Mouse (Mus musculus) CD4-positive, CD25-positive, alpha-beta regulatory T cell, adult 4 months (primary cell): ENCODE data around the gene Sc5d. TPM values are rescaled to one million over a fixed set of nuclear protein-coding genes. Genes with fewer than 3 reads are reported as not detected.

Source experiments
- ATAC-seq: one replicate; pipeline ENCODE4 v1.8.0; 2017
- polyA plus RNA-seq, 2 experiments: library from polyadenylated mRNA; unstranded; fragments of 100-300 nt; shearing (Covaris generic); gene quantifications; one replicate each; pipeline ENCODE4 v1.2.1; 2017

Sc5d gene
- polyA plus RNA-seq, 2 experiments from 2014 or later, result 84.3 to 105 TPM

GRCm38 (mm10) chr9:42249112-42249511 is 14.9 kb downstream of the Sc5d start:
- ATAC-seq, result peak; percentile 76

- ATAC-seq, result no peak
Observed at GRCm38 (mm10) chr9:42246688-42247087, 17.4 kb downstream of the Sc5d start.

DNA sequence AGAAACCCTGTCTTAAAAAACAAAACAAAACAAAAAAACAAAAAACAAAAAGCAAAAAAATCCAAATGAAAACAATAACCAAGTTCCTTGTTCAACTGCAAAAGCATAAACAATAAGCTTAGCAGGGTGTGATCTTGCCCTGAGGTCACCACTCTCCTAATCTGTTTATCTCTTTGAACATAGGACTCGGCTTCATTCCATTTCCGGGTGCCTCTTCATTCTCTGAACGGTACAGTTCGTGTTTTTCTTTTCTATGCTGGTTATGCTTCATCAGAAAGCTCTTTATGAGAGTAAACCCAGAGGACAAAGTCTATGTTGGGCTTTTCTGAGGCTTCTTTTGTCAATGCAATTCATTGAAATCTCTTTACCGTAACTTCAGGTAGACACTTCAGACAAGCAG is 19.9 kb downstream of the Sc5d start:
- ATAC-seq, result peak; percentile 69

DNA sequence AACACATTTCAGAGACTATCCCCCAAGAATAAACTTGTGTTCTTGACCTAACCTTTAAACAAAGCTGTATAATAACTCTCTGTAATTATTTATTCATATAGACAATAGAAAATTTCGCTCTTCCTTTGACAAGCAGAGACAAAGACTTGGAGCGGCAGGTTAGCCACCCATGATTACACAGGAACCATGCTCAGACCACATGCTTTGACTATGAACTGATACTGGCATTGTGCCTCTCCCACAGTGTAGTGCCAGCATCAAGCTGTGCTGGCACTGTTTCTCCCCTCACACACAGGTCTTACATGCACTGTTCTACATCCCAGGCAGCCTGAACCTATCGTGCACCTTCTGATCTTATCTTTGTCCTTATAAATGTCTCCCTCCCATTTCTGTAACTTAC is 23.0 kb downstream of the Sc5d start:
- no peak for ATAC-seq

GRCm38 (mm10) chr9:42240583-42240992 is 23.5 kb downstream of the Sc5d start:
- peak; percentile 68 for ATAC-seq

DNA sequence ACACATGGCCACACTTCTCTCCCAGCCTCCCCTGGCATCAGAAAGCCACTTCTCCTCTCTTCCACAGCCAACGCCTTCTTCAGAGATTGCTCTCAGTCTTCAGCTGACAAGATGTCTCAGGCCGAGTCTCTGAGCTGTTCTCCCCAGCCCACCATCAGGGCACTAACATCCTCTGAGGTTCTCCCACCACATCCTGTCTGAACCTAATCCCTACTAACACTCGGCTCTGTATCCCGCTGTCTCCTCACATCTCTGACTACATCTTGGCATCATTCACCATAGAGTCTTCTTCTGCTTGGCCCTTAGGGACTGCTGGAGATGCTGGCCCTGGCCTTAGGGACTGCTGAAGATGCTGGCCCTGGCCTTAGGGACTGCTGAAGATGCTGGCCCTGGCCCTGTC is 25.2 kb downstream of the Sc5d start:
- ATAC-seq, result peak; percentile 74

DNA sequence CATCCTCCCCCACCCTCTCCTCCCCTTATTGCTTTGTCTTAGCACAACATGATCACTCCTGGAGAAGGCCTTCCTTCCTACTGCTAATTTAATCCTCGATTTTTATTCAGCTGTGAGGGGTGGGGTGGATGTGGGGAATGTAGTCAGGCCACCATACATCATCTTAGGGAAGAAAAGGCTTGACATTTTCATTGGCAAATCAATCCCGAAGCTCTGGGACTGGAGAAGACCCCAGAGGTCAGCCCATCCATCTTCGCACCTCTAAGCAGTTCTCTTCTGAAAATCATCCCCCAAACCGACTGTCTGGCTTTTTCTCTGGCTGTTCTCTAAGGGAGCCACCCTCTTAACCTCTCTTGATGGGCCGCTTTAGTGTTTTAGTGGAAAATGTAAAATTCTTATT is 32.9 kb downstream of the Sc5d start:
- ATAC-seq, result no peak

GRCm38 (mm10) chr9:42230333-42230732 is 33.7 kb downstream of the Sc5d start:
- no peak for ATAC-seq

- ATAC-seq, result no peak
Observed at GRCm38 (mm10) chr9:42229465-42230110, 34.5 kb downstream of the Sc5d start.

- ATAC-seq, result no peak
Observed at GRCm38 (mm10) chr9:42227804-42228203, 36.3 kb downstream of the Sc5d start.

- no peak for ATAC-seq
Observed at GRCm38 (mm10) chr9:42219001-42219660, 44.9 kb downstream of the Sc5d start.

GRCm38 (mm10) chr9:42217685-42218084 is 46.4 kb downstream of the Sc5d start:
- ATAC-seq, result no peak

- ATAC-seq, result no peak
Observed at GRCm38 (mm10) chr9:42214116-42214515, 49.9 kb downstream of the Sc5d start.

GRCm38 (mm10) chr9:42213142-42213541 is 50.9 kb downstream of the Sc5d start:
- no peak for ATAC-seq

DNA sequence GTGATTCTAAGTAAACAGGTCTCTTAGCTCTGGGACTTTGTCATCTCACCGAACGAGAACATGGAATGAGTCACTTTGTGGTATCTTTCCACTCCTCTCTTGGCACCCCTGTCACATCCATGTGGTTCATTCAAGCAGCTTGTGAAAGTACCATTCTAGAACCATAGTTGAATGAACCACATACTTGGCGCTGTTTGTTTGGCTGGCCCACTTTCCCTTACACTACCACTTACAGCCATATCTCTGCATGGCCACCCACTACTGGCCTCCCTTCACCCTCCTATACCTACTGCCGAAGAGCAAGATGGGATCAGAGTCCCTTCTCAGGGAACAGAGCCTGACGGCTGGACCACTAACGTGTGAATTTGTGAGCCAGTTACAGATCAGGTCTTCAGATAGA is 54.4 kb downstream of the Sc5d start:
- peak; percentile 35 for ATAC-seq

DNA sequence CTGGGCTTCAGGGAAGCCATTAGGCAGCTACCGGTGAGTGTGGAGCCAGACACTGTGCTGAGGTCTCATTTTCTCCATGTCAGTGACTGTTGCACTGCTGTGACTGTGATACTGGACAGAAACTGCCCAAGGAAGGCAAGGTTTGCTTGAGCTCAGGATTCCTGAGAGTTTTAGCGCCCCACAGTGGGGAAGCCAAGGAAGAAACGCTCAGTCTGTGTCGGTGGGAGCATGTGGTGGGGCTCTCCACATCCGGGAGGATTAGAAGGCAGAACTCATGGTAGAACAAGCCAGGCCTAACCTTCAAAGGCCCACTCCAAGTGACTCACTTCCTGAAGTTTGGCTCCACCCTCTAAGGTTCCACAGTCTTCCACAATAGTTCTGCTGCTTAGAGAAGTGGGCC is 55.6 kb downstream of the Sc5d start:
- ATAC-seq, result peak; percentile 80

GRCm38 (mm10) chr9:42206750-42207149 is 57.3 kb downstream of the Sc5d start:
- no peak for ATAC-seq

DNA sequence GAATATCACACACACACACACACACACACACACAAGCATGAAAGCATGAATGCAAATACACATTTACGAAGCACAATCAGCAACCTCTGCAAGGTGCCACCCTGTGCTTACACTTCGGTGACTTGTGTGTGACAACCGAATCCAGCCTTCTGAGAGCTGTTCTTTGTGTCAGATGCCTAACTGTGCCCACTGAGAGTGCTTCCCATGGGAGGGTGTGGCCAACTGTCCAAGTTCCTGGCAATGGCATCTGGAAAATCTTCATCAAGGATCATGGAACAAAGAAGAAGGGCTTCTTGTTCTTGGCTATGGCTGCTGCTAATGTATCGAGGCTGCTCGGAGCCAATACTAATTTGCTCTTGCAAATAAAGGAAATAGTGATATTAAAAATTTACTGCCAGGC is 61.8 kb downstream of the Sc5d start:
- ATAC-seq, result no peak

Other genes starting within 250 kb of the Sc5d start
- gene Sorl1, start 140.0 kb downstream of the Sc5d start, polyA plus RNA-seq, result 10 to 100 TPM; 26.9 to 33.5 TPM
- not detected for gene Tecta, start 135.7 kb upstream of the Sc5d start, polyA plus RNA-seq
- gene Tbcel, start 243.6 kb upstream of the Sc5d start, polyA plus RNA-seq, result 1 to 10 TPM; 6.6 to 7.5 TPM